Mouse (Mus musculus): Measurements from ENCODE around the gene Ptx4. TPM values are rescaled to one million over a fixed set of nuclear protein-coding genes. Genes with fewer than 3 reads are reported as not detected.

Ptx4 gene
- not detected in 2 replicates for polyA plus RNA-seq (2021; fragmentation: Nextera tagmentation)
- long read RNA-seq, experiment 1, partial matches to known transcripts, result 0 of 1 reads
- long read RNA-seq, experiment 1, other reads (novel, unspliced or antisense), result 0 of 1 reads
- long read RNA-seq, experiment 2, partial matches to known transcripts, result 0 of 1 reads
- long read RNA-seq, experiment 2, other reads (novel, unspliced or antisense), result 0 of 1 reads

DNA sequence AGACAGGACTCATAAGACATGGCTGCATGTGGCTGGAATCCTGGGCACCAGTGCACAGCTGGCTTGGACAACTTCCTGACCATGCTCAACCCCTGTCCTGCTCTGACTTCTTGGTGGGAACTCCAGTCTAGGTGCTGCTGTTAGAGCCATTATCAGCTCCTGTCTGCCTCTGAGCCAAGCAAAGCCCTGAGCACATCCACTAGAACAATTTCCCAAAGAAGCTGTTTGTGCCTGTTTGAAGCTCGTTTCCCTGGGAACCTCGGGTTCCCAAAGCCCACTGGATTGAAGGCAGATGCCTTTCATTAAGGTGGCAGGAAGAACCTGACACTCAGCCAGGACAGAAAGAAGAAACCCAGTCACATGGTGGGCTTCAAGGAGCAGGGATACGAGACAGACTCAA lies at the start of gene Ptx4:
Ptx4 (plus strand) TSS at position 355 of the 400 bp plus-strand sequence.

DNA sequence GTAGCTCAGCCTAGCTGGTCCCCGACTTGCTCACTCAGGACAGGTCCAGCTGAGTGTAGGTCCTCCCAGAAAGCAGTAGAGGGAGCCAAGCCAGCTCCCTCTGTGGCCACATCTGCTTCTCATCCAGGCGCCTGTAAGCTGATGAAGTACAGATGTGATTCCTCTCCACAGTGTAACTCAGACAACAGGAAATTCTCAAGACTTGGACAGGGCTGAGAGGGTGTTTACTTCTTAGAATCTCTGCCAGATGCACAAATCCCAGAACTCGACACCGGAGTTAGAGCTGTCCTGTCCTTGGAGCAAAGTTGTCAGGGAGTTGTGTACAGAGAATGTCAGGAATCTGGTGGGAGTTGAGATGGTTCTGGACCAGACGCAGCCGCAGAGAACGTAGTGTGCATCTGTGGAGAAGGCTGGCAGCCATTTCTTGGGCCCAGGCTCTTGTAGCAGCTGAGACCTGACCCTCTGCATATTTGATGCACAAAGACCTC lies 37.1 kb upstream of the Ptx4 start, which contains the start of gene Tmem204:
Tmem204 (minus strand) TSS at position 148 of the 488 bp plus-strand sequence.

DNA sequence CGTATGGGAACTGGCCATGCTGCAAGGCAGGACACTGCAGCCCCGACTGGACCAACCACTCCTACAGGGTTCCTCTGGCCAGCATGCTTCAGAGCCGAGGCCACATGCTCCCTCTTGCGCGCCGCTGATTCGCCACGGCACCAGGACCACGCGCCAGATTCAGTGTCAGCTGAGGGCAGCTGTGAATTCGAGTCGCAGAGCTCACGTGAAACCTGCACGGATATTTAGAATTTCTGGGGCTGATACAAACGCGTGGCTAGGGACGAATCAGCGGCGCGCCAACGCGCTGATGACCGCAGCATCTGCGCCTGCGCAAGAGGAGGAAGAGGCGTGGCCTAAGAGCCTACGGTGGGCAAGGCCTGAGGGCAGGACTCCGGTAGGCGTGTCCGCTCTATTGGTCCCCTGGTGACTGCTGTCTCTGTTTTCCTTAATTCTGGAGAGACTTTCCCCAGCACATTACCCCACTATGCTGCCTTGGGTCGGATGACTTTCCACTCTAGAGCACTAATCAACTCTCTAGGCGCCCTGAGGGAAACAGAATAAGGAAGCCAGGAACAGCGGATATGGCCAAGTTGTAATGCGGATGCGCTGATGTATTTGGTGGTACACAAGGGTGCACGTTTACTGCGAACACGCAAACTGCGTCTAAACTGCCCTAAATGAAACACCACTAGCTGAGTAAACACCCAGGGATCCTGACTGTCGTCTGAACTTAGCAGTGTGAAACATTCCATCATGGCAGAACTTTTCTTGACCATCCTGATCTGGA lies 4.7 kb upstream of the Ptx4 start, which contains the start of gene Telo2:
Telo2 (minus strand) TSS at position 304 of the 769 bp plus-strand sequence.

GRCm38 (mm10) chr17:25133275-25133698 lies 12.7 kb downstream of the Ptx4 start, which contains the start of gene Clcn7:
Gene Clcn7, plus strand, starts transcription at chr17:25133391.

DNA sequence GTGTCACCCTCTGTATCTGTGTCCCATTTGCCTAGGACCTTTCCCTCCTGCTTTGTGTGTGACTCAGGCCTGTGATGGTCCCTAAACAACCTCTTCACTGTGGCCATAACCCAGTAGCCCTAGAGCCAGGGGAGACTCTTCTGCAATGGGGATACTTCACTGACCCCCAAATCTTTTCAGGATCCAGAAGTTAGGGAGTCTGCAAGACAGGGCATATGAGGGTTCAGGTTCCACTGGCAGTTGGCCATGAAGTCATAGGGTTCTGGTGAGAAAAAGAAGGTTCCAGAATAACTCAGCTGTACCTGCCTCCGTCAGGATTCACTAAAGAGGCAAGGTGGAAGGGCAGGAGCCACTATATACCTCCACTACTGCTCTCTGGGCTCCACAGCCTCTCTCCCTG lies 41.6 kb downstream of the Ptx4 start, which contains the start of gene Ccdc154:
Ccdc154 (plus strand) TSS at position 301 of the 400 bp plus-strand sequence.

Other genes starting within 250 kb of the Ptx4 start
- gene Nubp2, start 234.4 kb upstream of the Ptx4 start, polyA plus RNA-seq (2021; fragmentation: Nextera tagmentation), result 42.6 and 58.2 TPM in 2 replicates
- 84.9 and 110 TPM in 2 replicates for gene Spsb3, start 234.1 kb upstream of the Ptx4 start, polyA plus RNA-seq (2021; fragmentation: Nextera tagmentation)
- 15.5 and 16.2 TPM in 2 replicates for gene Eme2, start 225.7 kb upstream of the Ptx4 start, polyA plus RNA-seq (2021; fragmentation: Nextera tagmentation)
- gene Mrps34, start 225.6 kb upstream of the Ptx4 start, polyA plus RNA-seq (2021; fragmentation: Nextera tagmentation), result 130 and 171 TPM in 2 replicates
- gene Nme3, start 224.3 kb upstream of the Ptx4 start, polyA plus RNA-seq (2021; fragmentation: Nextera tagmentation), result 117 and 135 TPM in 2 replicates
- 49.2 and 62.4 TPM in 2 replicates for gene Mapk8ip3, start 183.8 kb upstream of the Ptx4 start, polyA plus RNA-seq (2021; fragmentation: Nextera tagmentation)
- gene Jpt2, start 160.1 kb upstream of the Ptx4 start, polyA plus RNA-seq (2021; fragmentation: Nextera tagmentation), result 3.8 and 5.3 TPM in 2 replicates
- gene Cramp1l, start 105.0 kb upstream of the Ptx4 start, polyA plus RNA-seq (2021; fragmentation: Nextera tagmentation), result 4.1 and 9.0 TPM in 2 replicates
- 3.1 and 4.2 TPM in 2 replicates for gene Ift140, start 104.7 kb upstream of the Ptx4 start, polyA plus RNA-seq (2021; fragmentation: Nextera tagmentation)
- gene Tmem204, start 37.2 kb upstream of the Ptx4 start, polyA plus RNA-seq (2021; fragmentation: Nextera tagmentation), result 12.0 and 13.3 TPM in 2 replicates
- gene Telo2, start 4.8 kb upstream of the Ptx4 start, polyA plus RNA-seq (2021; fragmentation: Nextera tagmentation), result 7.1 and 7.9 TPM in 2 replicates
- gene Clcn7, start 12.6 kb downstream of the Ptx4 start, polyA plus RNA-seq (2021; fragmentation: Nextera tagmentation), result 25.3 and 35.1 TPM in 2 replicates
- gene Ccdc154, start 41.7 kb downstream of the Ptx4 start, polyA plus RNA-seq (2021; fragmentation: Nextera tagmentation), result not detected in 2 replicates
- gene Gm38655, start 54.7 kb downstream of the Ptx4 start, polyA plus RNA-seq (2021; fragmentation: Nextera tagmentation), result not detected in 2 replicates
- 22.1 and 26.2 TPM in 2 replicates for gene BC003965, start 63.8 kb downstream of the Ptx4 start, polyA plus RNA-seq (2021; fragmentation: Nextera tagmentation)
- 11.8 and 14.0 TPM in 2 replicates for gene Unkl, start 67.6 kb downstream of the Ptx4 start, polyA plus RNA-seq (2021; fragmentation: Nextera tagmentation)
- 112 and 121 TPM in 2 replicates for gene Gnptg, start 119.4 kb downstream of the Ptx4 start, polyA plus RNA-seq (2021; fragmentation: Nextera tagmentation)
- 51.9 and 58.2 TPM in 2 replicates for gene Tsr3, start 119.4 kb downstream of the Ptx4 start, polyA plus RNA-seq (2021; fragmentation: Nextera tagmentation)
- 3.1 and 5.1 TPM in 2 replicates for gene Baiap3, start 135.6 kb downstream of the Ptx4 start, polyA plus RNA-seq (2021; fragmentation: Nextera tagmentation)
- 202 and 227 TPM in 2 replicates for gene Ube2i, start 153.9 kb downstream of the Ptx4 start, polyA plus RNA-seq (2021; fragmentation: Nextera tagmentation)
- gene Prss34, start 177.6 kb downstream of the Ptx4 start, polyA plus RNA-seq (2021; fragmentation: Nextera tagmentation), result not detected in 2 replicates
- gene Prss28, start 187.9 kb downstream of the Ptx4 start, polyA plus RNA-seq (2021; fragmentation: Nextera tagmentation), result not detected in 2 replicates
- not detected in 2 replicates for gene Prss29, start 197.9 kb downstream of the Ptx4 start, polyA plus RNA-seq (2021; fragmentation: Nextera tagmentation)
- gene Tpsab1, start 224.8 kb downstream of the Ptx4 start, polyA plus RNA-seq (2021; fragmentation: Nextera tagmentation), result not detected in 2 replicates
- gene Tpsb2, start 245.5 kb downstream of the Ptx4 start, polyA plus RNA-seq (2021; fragmentation: Nextera tagmentation), result not detected in 2 replicates
- gene Tpsg1, start 248.5 kb downstream of the Ptx4 start, polyA plus RNA-seq (2021; fragmentation: Nextera tagmentation), result not detected in 2 replicates